Mouse (Mus musculus) frontal cortex, adult 2 months (tissue): ENCODE data around the gene Olfr890. TPM values are rescaled to one million over a fixed set of nuclear protein-coding genes. Genes with fewer than 3 reads are reported as not detected.
"Not testable (repeated sequence)": the region's sequence is repeated elsewhere in the genome, so short reads cannot be mapped to it uniquely, and the experiment has no call there.

Experiments
- DNase-seq, 2 experiments: peaks; one replicate each; pipeline ENCODE4 v3.0.0; 2022; ENCODE audit warnings: low spot score in 1 of 2; ENCODE audit errors: extremely low spot score in 1 of 2
- polyA plus RNA-seq: library from polyadenylated mRNA; depleted of rRNA; stranded (reverse); fragments of >200 nt; gene quantifications from 2 replicates; pipeline ENCODE4 v1.2.3, GENCODE M21; 2012; rRNA removed

Gene Olfr890
- polyA plus RNA-seq, result not detected in 2 replicates

DNA sequence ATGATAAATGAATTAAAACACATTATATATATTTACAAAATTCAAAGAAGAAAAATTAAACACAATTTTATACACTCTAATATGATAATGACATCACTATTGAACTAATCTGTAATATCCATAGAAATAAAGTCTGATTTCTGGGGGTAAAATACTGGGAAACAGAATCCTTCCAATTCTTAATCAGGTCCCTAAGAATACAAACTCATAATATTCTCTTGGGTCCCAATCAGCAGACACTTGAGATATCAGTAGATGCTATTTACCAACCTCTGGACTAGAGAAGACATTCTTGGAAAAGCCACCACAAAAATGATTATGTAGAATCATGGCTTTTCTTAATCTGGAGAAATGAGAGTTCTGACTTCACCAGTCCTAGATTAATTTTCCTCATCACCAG is at the start of gene Olfr890:
TSS of gene Olfr890 (plus strand) at position 301 of the 400 bp plus-strand sequence.
- DNase-seq, result no peak

DNA sequence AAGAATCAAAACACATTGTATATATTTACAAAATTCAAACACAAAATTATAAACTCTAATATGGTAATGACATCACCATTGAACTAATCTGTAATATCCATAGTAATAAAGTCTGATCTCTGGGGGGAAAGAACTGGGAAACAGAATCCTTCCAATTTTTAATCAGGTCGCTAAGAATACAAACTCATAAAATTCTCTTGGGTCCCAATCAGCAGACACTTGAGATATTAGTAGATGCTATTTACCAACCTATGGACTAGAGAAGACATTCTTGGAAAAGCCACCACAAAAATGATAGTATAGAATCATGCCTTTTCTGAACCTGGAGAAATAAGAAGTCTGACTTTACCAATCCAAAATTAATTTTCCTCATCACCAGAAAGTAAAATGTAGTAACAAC is 34.5 kb upstream of the Olfr890 start, which contains the start of gene Olfr888:
TSS of gene Olfr888 (plus strand) at position 301 of the 400 bp plus-strand sequence.
- DNase-seq, result no peak

DNA sequence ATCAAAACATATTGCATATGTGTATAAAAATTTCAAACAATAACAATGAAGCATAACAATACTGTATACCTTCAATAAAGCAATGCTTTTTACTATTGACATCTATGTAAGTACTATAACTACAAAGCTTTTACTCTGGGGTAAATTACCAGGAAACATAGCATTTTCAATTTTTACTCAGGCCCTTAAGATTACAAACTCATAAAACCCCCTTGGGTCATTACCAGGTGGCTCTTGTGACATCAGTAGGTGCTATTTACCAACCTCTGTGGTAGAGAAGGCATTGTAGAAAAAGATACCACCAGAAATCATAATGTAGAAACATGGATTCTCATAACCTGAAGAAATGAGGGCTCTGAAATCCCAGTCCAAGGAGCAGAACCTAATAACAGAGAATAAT is 27.4 kb upstream of the Olfr890 start, which contains the start of gene Olfr889:
TSS of gene Olfr889 (plus strand) at position 301 of the 400 bp plus-strand sequence.
- DNase-seq, result no peak

GRCm38 (mm10) chr9:38168341-38168740 is 26.0 kb downstream of the Olfr890 start:
- not testable (repeated sequence) for DNase-seq

DNA sequence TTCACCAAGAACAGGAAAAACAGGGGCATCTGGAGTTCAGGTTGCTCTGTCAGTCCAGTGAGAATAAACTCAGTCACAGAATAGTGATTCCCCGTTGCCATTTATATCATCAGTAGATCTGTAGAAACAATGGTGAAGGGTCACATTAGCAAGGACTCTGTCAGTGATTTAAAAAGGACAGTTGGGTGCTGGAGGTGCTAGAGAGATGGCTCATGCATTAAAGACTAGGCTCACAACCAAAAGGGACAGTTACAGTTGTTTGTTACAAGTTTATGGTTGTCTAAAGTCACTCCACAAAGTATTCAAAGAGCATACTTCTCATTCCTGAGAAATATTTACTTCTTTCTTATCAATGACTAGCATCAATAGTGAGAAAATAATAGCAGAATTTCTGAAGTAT is 38.4 kb downstream of the Olfr890 start, which contains the start of gene Olfr891:
TSS of gene Olfr891 (minus strand) at position 101 of the 400 bp plus-strand sequence.
- DNase-seq, result no peak

Other genes starting within 250 kb of the Olfr890 start
- gene Olfr145, start 245.8 kb upstream of the Olfr890 start, polyA plus RNA-seq, result not detected in 2 replicates
- 0.04 TPM in 1 of 2 replicates, not detected in the other for gene Olfr878, start 224.7 kb upstream of the Olfr890 start, polyA plus RNA-seq
- not detected in 2 replicates for gene Olfr881, start 150.7 kb upstream of the Olfr890 start, polyA plus RNA-seq
- not detected in 2 replicates for gene Olfr883, start 116.7 kb upstream of the Olfr890 start, polyA plus RNA-seq
- not detected in 2 replicates for gene Olfr884, start 96.0 kb upstream of the Olfr890 start, polyA plus RNA-seq
- gene Olfr885, start 81.2 kb upstream of the Olfr890 start, polyA plus RNA-seq, result not detected in 2 replicates
- gene Olfr887, start 58.4 kb upstream of the Olfr890 start, polyA plus RNA-seq, result 0.02 TPM in 1 of 2 replicates, not detected in the other
- gene Olfr888, start 34.4 kb upstream of the Olfr890 start, polyA plus RNA-seq, result not detected in 2 replicates
- not detected in 2 replicates for gene Olfr889, start 27.3 kb upstream of the Olfr890 start, polyA plus RNA-seq
- not detected in 2 replicates for gene Olfr891, start 38.3 kb downstream of the Olfr890 start, polyA plus RNA-seq
- not detected in 2 replicates for gene Olfr893, start 65.8 kb downstream of the Olfr890 start, polyA plus RNA-seq
- gene Olfr894, start 75.5 kb downstream of the Olfr890 start, polyA plus RNA-seq, result not detected in 2 replicates
- not detected in 2 replicates for gene Olfr143, start 110.3 kb downstream of the Olfr890 start, polyA plus RNA-seq
- not detected in 2 replicates for gene Olfr895, start 125.3 kb downstream of the Olfr890 start, polyA plus RNA-seq
- not detected in 2 replicates for gene Olfr896-ps1, start 148.6 kb downstream of the Olfr890 start, polyA plus RNA-seq
- not detected in 2 replicates for gene Olfr25, start 186.5 kb downstream of the Olfr890 start, polyA plus RNA-seq
- not detected in 2 replicates for gene Olfr898, start 205.9 kb downstream of the Olfr890 start, polyA plus RNA-seq
- not detected in 2 replicates for gene Olfr250, start 224.4 kb downstream of the Olfr890 start, polyA plus RNA-seq
- gene Olfr251, start 234.6 kb downstream of the Olfr890 start, polyA plus RNA-seq, result not detected in 2 replicates